Mouse (Mus musculus): ENCODE data around the gene Cox6b2. TPM values are rescaled to one million over a fixed set of nuclear protein-coding genes. Genes with fewer than 3 reads are reported as not detected.
"Not testable (repeated sequence)": the region's sequence is repeated elsewhere in the genome, so short reads cannot be mapped to it uniquely, and the experiment has no call there.

Gene Cox6b2
- polyA plus RNA-seq (2015; fragmentation: Nextera tagmentation; extraction: Ambion mirVana): 38.1 and 50.6 TPM in 2 replicates

DNA sequence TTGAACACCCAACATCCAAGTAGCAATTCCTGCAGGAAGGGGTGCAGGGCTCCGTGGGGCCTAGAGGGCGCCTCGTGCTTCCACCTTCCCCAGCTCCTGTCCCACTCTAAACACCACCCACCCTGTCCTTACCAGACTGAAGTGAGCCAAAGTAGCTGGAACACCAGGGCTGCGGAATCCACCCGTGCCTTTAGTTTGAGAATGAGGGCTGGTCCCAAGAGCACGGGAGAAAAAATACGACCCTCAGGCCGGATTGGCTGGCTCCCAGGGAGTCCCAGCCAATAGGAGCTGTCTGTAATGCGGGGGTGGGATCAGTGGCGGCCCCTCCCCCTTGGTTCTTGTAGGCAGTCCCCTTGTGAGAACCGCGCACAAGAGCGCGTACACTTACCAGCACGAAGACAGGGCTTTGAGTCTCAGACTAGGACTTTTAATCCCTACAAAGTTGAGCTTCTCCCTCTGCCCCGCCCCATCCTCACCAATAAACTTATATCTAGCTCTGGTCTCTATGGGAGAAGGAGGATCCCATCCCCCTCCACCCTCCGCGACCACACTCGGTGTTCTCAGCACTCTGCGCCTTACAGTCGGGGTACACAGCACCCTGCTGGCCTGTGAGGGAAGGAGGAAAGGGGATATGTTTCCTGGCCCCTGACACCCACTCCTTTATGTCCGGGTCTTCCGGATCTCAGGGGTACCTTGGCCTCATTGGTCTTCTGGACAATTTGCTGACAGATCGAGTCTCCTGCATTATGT, at the start of gene Cox6b2:
Cox6b2 (minus strand) TSS at position 274 of the 750 bp plus-strand sequence.
- Histone ChIP-seq H3K27ac (ENCODE audit: low read length) (peak within 1 kb of the TSS; percentile 21; the same call in 1 of the 2 replicates), H3K36me3 (ENCODE audit: control insufficient read depth, insufficient read depth, low read length) (no peaks in the 10 kb centered on the region), H3K4me1 (ENCODE audit: control insufficient read depth, insufficient read depth, low read length) (peaks cover 9% of the 10 kb centered on the region), H3K9ac (ENCODE audit: low read depth, low read length) (peak within 1 kb of the TSS; percentile 65), H3K4me3 (ENCODE audit: low read length) (peak within 1 kb of the TSS; percentile 51), H3K9me3 (ENCODE audit: control insufficient read depth, low read length) (no peaks in the 10 kb centered on the region), H3K4me2 (ENCODE audit: low read depth, low read length) (peak within 1 kb of the TSS; percentile 74), H3K27me3 (replicated peaks; ENCODE audit: control insufficient read depth, insufficient read depth, low read length) (no peaks in the 10 kb centered on the region)
- peak; percentile 94 for ATAC-seq
- 4% methylated on average over 24 of the region's 24 CpGs for WGBS

DNA sequence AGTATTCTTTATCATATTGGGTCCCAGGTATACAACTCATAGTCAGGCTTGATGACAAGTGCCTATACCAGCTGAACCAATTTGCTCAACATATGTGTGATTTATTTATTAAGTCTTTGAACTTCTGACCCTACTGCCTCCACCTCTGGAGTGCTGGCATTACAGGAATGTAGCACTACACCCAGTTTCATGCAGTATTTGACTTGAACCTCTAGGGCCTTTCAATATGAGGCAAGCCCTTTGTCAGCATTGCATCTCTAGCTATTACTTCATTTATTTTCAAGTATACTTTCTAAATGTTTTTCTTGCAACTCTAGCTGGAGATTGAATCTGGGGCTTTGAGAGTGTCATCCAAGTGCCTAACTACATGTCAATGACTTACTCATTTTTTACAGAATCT, 49.4 kb upstream of the Cox6b2 start:
- Histone ChIP-seq H3K4me2 (ENCODE audit: low read depth, low read length) (no peak overlapping the region), H3K27me3 (replicated peaks; ENCODE audit: control insufficient read depth, insufficient read depth, low read length) (no peaks in the 10 kb centered on the region), H3K9me3 (ENCODE audit: control insufficient read depth, low read length) (no peaks in the 10 kb centered on the region), H3K4me3 (ENCODE audit: low read length) (no peak overlapping the region), H3K9ac (ENCODE audit: low read depth, low read length) (no peak overlapping the region), H3K4me1 (ENCODE audit: control insufficient read depth, insufficient read depth, low read length) (no peaks in the 10 kb centered on the region), H3K36me3 (ENCODE audit: control insufficient read depth, insufficient read depth, low read length) (peaks cover 11% of the 10 kb centered on the region; the same call in 1 of the 2 replicates), H3K27ac (ENCODE audit: low read length) (no peak overlapping the region)
- no peak for ATAC-seq

DNA sequence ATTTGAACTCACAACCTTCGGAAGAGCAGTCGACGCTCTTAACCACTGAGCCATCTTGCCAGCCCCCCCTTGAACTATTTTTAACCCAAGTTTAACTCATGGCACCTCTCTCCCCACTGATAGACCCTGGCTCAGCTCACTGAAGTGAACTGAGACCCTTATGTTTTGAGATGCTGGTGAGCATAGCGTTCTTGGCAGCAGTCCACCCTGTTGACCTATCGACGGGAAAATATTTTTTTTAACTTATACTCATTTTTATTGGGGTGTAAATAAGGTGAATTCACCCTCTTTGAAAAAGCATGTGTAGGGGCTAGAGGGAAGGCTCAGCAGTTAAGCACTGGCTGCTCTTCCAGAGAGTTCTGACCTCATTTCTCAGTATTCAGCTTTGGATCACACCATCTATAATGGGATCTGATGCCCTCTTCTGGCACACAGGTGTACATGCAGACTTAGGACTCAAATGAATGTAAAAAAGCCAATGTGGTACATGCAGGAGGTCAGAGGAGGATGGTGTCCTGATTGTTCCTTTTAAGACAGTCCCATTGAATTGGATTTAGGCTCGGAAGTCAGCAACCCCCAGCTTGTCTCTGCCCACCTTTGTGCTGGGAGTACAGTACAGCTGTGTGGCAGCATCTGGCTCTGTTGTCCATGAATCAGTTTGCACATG, 43.0 kb upstream of the Cox6b2 start:
- no peak overlapping the region for H3K4me2 ChIP-seq (ENCODE audit: low read depth, low read length)
- H3K4me1 ChIP-seq (ENCODE audit: control insufficient read depth, insufficient read depth, low read length): peaks cover 17% of the 10 kb centered on the region
- peaks cover 19% of the 10 kb centered on the region for H3K36me3 ChIP-seq (ENCODE audit: control insufficient read depth, insufficient read depth, low read length)
- H3K9me3 ChIP-seq (ENCODE audit: control insufficient read depth, low read length): no peaks in the 10 kb centered on the region
- no peak overlapping the region for H3K9ac ChIP-seq (ENCODE audit: low read depth, low read length)
- ATAC-seq: 0 out of 2 replicates have a peak, but pooled peaks have one; percentile 2
- no peak overlapping the region for H3K4me3 ChIP-seq (ENCODE audit: low read length)
- 70% methylated on average over 7 of the region's 7 CpGs for WGBS
- H3K27ac ChIP-seq (ENCODE audit: low read length): no peak overlapping the region; the same call in 1 of the 2 replicates
- H3K27me3 ChIP-seq (replicated peaks; ENCODE audit: control insufficient read depth, insufficient read depth, low read length): no peaks in the 10 kb centered on the region

GRCm38 (mm10) chr7:4794631-4795168, 41.8 kb upstream of the Cox6b2 start:
- Histone ChIP-seq H3K9ac (ENCODE audit: low read depth, low read length) (peak overlapping the region; percentile 97; the same call in 1 of the 2 replicates), H3K4me2 (ENCODE audit: low read depth, low read length) (peak overlapping the region; percentile 92; the same call in 1 of the 2 replicates), H3K36me3 (ENCODE audit: control insufficient read depth, insufficient read depth, low read length) (peaks cover 19% of the 10 kb centered on the region), H3K9me3 (ENCODE audit: control insufficient read depth, low read length) (no peaks in the 10 kb centered on the region), H3K27me3 (replicated peaks; ENCODE audit: control insufficient read depth, insufficient read depth, low read length) (no peaks in the 10 kb centered on the region), H3K4me1 (ENCODE audit: control insufficient read depth, insufficient read depth, low read length) (peaks cover 20% of the 10 kb centered on the region), H3K27ac (ENCODE audit: low read length) (peak overlapping the region; percentile 56), H3K4me3 (ENCODE audit: low read length) (peak overlapping the region; percentile 87; the same call in 1 of the 2 replicates)
- ATAC-seq: peak; percentile 12; the same call in 1 of the 2 replicates
- WGBS: 76% methylated on average over 3 of the region's 3 CpGs

DNA sequence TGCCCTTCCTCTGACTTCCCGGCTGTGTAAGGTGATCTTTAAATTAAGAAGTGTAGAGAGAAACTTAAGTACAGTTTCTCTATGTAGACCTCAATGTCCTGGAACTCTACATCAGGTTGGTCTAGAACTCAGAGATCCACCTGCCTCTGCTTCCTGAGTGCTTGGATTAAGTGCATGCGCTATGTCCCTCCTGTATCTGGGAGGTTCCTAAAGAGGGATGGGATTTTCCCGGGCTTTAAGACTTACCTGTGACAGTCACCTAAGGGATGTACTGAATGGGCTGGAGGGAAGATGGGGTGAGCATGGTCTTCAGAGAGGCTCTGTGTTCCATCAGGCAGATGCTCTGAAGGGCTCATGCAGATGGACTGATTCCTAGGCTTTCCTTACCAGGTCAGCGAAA, 40.8 kb upstream of the Cox6b2 start:
- Histone ChIP-seq H3K36me3 (ENCODE audit: control insufficient read depth, insufficient read depth, low read length) (peaks cover 19% of the 10 kb centered on the region), H3K4me2 (ENCODE audit: low read depth, low read length) (peak overlapping the region; percentile 92), H3K9me3 (ENCODE audit: control insufficient read depth, low read length) (no peaks in the 10 kb centered on the region), H3K27me3 (replicated peaks; ENCODE audit: control insufficient read depth, insufficient read depth, low read length) (no peaks in the 10 kb centered on the region), H3K4me3 (ENCODE audit: low read length) (peak overlapping the region; percentile 87), H3K27ac (ENCODE audit: low read length) (peak overlapping the region; percentile 95), H3K4me1 (ENCODE audit: control insufficient read depth, insufficient read depth, low read length) (peaks cover 23% of the 10 kb centered on the region), H3K9ac (ENCODE audit: low read depth, low read length) (peak overlapping the region; percentile 97)
- WGBS: 35% methylated on average over 4 of the region's 4 CpGs
- no peak for ATAC-seq

DNA sequence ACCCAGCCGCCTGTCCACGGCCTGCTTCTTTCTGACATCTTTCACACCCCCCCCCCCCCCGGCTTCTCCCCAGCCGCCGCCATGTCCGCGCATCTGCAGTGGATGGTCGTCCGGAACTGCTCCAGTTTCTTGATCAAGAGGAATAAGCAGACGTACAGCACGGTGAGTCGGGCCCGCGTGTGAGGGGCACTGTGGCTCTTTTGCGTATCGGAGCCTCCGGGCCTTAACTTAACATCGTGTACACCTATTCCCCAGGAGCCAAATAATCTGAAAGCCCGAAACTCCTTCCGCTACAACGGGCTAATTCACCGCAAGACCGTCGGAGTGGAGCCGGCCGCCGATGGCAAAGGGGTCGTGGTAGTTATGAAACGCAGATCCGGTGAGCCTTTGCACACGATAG, 40.4 kb upstream of the Cox6b2 start:
- not testable (repeated sequence) for H3K9me3 ChIP-seq (ENCODE audit: control insufficient read depth, low read length); H3K27me3 ChIP-seq (replicated peaks; ENCODE audit: control insufficient read depth, insufficient read depth, low read length)
- peaks cover 19% of the 10 kb centered on the region for H3K36me3 ChIP-seq (ENCODE audit: control insufficient read depth, insufficient read depth, low read length)
- peak overlapping the region; percentile 97 for H3K9ac ChIP-seq (ENCODE audit: low read depth, low read length)
- under 1% methylated on average over 31 of the region's 31 CpGs for WGBS
- H3K4me1 ChIP-seq (ENCODE audit: control insufficient read depth, insufficient read depth, low read length): peaks cover 27% of the 10 kb centered on the region
- peak overlapping the region; percentile 95 for H3K27ac ChIP-seq (ENCODE audit: low read length)
- peak overlapping the region; percentile 87 for H3K4me3 ChIP-seq (ENCODE audit: low read length)
- peak overlapping the region; percentile 92 for H3K4me2 ChIP-seq (ENCODE audit: low read depth, low read length)
- peak; percentile 7; the same call in 1 of the 2 replicates for ATAC-seq

- Histone ChIP-seq H3K4me3 (ENCODE audit: low read length) (peak within 1 kb of the TSS; percentile 87), H3K36me3 (ENCODE audit: control insufficient read depth, insufficient read depth, low read length) (peaks cover 19% of the 10 kb centered on the region), H3K27ac (ENCODE audit: low read length) (peak within 1 kb of the TSS; percentile 97), H3K4me1 (ENCODE audit: control insufficient read depth, insufficient read depth, low read length) (peaks cover 28% of the 10 kb centered on the region), H3K4me2 (ENCODE audit: low read depth, low read length) (peak within 1 kb of the TSS; percentile 92), H3K9me3 (ENCODE audit: control insufficient read depth, low read length) (no peaks in the 10 kb centered on the region), H3K9ac (ENCODE audit: low read depth, low read length) (peak within 1 kb of the TSS; percentile 97), H3K27me3 (replicated peaks; ENCODE audit: control insufficient read depth, insufficient read depth, low read length) (no peaks in the 10 kb centered on the region)
- ATAC-seq: peak; percentile 81
- under 1% methylated on average over 53 of the region's 54 CpGs for WGBS
These were observed 39.7 kb upstream of the Cox6b2 start, which contains the start of gene Rpl28 for GRCm38 (mm10) chr7:4792278-4793212. Rpl28 (plus strand) TSS chr7:4792874.

GRCm38 (mm10) chr7:4789436-4789935, 36.6 kb upstream of the Cox6b2 start, which contains the start of gene Tmem238:
Tmem238 (minus strand) TSS chr7:4789656.
- WGBS: 7% methylated on average over 39 of the region's 40 CpGs
- Histone ChIP-seq H3K27ac (ENCODE audit: low read length) (peak within 1 kb of the TSS; percentile 89), H3K36me3 (ENCODE audit: control insufficient read depth, insufficient read depth, low read length) (peaks cover 10% of the 10 kb centered on the region; the same call in 1 of the 2 replicates), H3K4me1 (ENCODE audit: control insufficient read depth, insufficient read depth, low read length) (peaks cover 20% of the 10 kb centered on the region), H3K4me2 (ENCODE audit: low read depth, low read length) (peak within 1 kb of the TSS; percentile 91), H3K27me3 (replicated peaks; ENCODE audit: control insufficient read depth, insufficient read depth, low read length) (no peaks in the 10 kb centered on the region), H3K9me3 (ENCODE audit: control insufficient read depth, low read length) (no peaks in the 10 kb centered on the region), H3K4me3 (ENCODE audit: low read length) (peak within 1 kb of the TSS; percentile 74), H3K9ac (ENCODE audit: low read depth, low read length) (peak within 1 kb of the TSS; percentile 88)
- ATAC-seq: peak; percentile 76

All from intestine, embryonic 16.5 days (tissue).